Mouse (Mus musculus) lung, adult 2 months (tissue): ENCODE data around the gene Kank1.

Experiments used
- CTCF ChIP-seq: fragments of 200-500 bp; IDR thresholded peaks from 2 replicates; pipeline ENCODE4 v1.5.1; 2011; ENCODE audit warnings: mild to moderate bottlenecking, low read length, control low read depth; ENCODE audit not compliant: insufficient read depth
- POLR2A ChIP-seq: fragments of 200-500 bp; IDR thresholded peaks from 2 replicates; pipeline ENCODE4 v1.6.1; 2011; ENCODE audit warnings: low read depth, mild to moderate bottlenecking, control low read depth, low read length, borderline replicate concordance; ENCODE audit errors: extremely low read depth

DNA sequence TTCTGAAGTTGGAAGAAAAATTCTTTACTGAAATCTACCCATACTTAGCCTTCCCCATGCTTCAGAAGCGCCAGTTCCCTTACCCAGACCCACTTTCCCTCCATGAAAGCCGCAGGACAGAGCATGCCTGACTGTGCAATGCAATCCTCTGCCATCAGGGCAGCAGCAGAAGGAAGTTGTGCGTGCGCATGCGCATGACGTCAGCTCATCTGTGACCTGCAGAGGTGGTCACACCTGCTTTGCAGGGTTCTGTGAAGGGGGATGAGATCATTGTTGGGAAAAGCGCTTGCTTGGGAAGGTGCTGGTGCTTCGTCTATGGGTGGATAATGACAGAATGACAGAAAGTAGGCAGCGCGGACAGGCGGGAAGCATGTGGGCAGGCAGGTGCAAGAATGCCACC is 155.4 kb downstream of the Kank1 start:
- TF ChIP-seq CTCF (no peak), POLR2A (no peak)
